Mouse (Mus musculus) brain, embryonic 14.5 days (tissue): Measurements from ENCODE around the gene Zdhhc14.

Experiments
- CTCF ChIP-seq: fragments of 200-500 bp; IDR thresholded peaks from 2 replicates; pipeline ENCODE4 v1.5.1; 2012; ENCODE audit warnings: inconsistent platforms, mild to moderate bottlenecking, moderate library complexity, borderline replicate concordance; ENCODE audit not compliant: insufficient read depth, insufficient read length; ENCODE audit errors: extremely low read depth
- POLR2A ChIP-seq: fragments of 200-500 bp; IDR thresholded peaks from 2 replicates; pipeline ENCODE4 v1.6.1; 2012; ENCODE audit warnings: mild to moderate bottlenecking, inconsistent platforms, borderline replicate concordance; ENCODE audit not compliant: poor library complexity, insufficient read depth, insufficient read length, severe bottlenecking; ENCODE audit errors: extremely low read depth

DNA sequence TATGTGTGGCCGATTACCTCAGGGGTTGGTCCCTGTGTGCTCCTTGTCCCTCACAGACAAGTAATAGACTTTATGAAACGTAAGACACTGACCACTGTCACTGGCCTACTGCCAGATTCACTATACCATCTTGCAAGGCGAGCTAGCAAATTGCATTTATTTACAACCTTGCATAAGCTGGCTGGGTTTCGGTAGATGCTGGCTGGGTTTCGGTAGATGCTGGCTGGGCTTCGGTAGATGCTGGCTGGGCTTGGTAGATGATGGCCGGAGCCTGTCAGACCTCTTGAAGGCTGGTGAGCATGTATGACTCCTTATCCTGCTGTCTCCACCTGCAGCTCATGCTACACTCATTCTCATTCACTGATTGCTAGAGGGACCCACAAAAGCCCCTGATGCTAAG is 200.9 kb downstream of the Zdhhc14 start:
- TF ChIP-seq CTCF (no peak), POLR2A (no peak)
